Mouse (Mus musculus) CH12.LX (cell line): ENCODE results near the gene Etl4.

Source experiments
- CTCF ChIP-seq, 2 experiments: IDR thresholded peaks in 1 of 2; conservative IDR thresholded peaks in 1 of 2; 2 replicates each; pipeline ENCODE4 v1.5.1; 2011 to 2012; ENCODE audit warnings: low read depth in 2 of 2, low read length in 2 of 2, improper control_type of control experiment in 1 of 2, inconsistent platforms in 1 of 2, mild to moderate bottlenecking in 1 of 2, moderate library complexity in 1 of 2
- EP300 ChIP-seq: IDR thresholded peaks from 2 replicates; pipeline ENCODE4 v1.6.1; 2011; ENCODE audit warnings: low read length, improper control_type of control experiment
- JUND ChIP-seq: conservative IDR thresholded peaks from 2 replicates; pipeline ENCODE4 v1.6.1; 2011; ENCODE audit warnings: low read depth, low read length, improper control_type of control experiment
- MAZ ChIP-seq: IDR thresholded peaks from 2 replicates; pipeline ENCODE4 v1.6.1; 2012; ENCODE audit warnings: low read depth, mild to moderate bottlenecking, inconsistent platforms, low read length, improper control_type of control experiment, moderate library complexity
- MEF2A ChIP-seq: IDR thresholded peaks from 2 replicates; pipeline ENCODE4 v1.6.1; 2014; ENCODE audit warnings: low read depth, mild to moderate bottlenecking, inconsistent platforms, low read length, improper control_type of control experiment, borderline replicate concordance
- POLR2A ChIP-seq: IDR thresholded peaks from 2 replicates; pipeline ENCODE4 v1.6.1; 2011; ENCODE audit warnings: low read depth, mild to moderate bottlenecking, improper control_type of control experiment, low read length
- RAD21 ChIP-seq: IDR thresholded peaks from 2 replicates; pipeline ENCODE4 v1.6.1; 2011; ENCODE audit warnings: low read depth, mild to moderate bottlenecking, low read length, improper control_type of control experiment, moderate library complexity
- RCOR1 ChIP-seq: conservative IDR thresholded peaks from 2 replicates; pipeline ENCODE4 v1.6.1; 2012; ENCODE audit warnings: low read depth, mild to moderate bottlenecking, inconsistent platforms, low read length, improper control_type of control experiment
- SIN3A ChIP-seq: IDR thresholded peaks from 2 replicates; pipeline ENCODE4 v1.6.1; 2012; ENCODE audit warnings: low read length, improper control_type of control experiment, inconsistent platforms
- USF1 ChIP-seq: IDR thresholded peaks from 2 replicates; pipeline ENCODE4 v1.6.1; 2014; ENCODE audit warnings: low read depth, mild to moderate bottlenecking, inconsistent platforms, low read length, improper control_type of control experiment
- ZKSCAN1 ChIP-seq: IDR thresholded peaks from 2 replicates; pipeline ENCODE4 v1.6.1; 2012; ENCODE audit warnings: low read depth, inconsistent platforms, low read length, improper control_type of control experiment, borderline replicate concordance
- ZNF384 ChIP-seq: IDR thresholded peaks from 2 replicates; pipeline ENCODE4 v1.6.1; 2012; ENCODE audit warnings: low read depth, low read length, improper control_type of control experiment, inconsistent platforms

GRCm38 (mm10) chr2:20507832-20508723 lies 598.5 kb downstream of the Etl4 start:
- TF ChIP-seq RCOR1 (no peak), USF1 (no peak), CTCF (conservative IDR thresholded peaks at IDR 0.05 in 1 of 2, IDR thresholded peaks at IDR 0.05 in 1 of 2; ENCODE audit: low read depth in 2 of 2, low read length in 2 of 2) (no peak), SIN3A (no peak), ZKSCAN1 (no peak), EP300 (peak; percentile 53; the same call in 1 of the 2 replicates), MEF2A (peak; percentile 34; the same call in 1 of the 2 replicates), RAD21 (no peak), MAZ (no peak), JUND (peak; percentile 39; the same call in 1 of the 2 replicates), ZNF384 (no peak), POLR2A (no peak)
